Mouse (Mus musculus) stomach, postnatal 0 days (tissue): ENCODE results near the gene Matk. TPM values are rescaled to one million over a fixed set of nuclear protein-coding genes. Genes with fewer than 3 reads are reported as not detected.

ENCODE experiments used
- ATAC-seq: fragments of 200-750 bp; cut with Nextera tagmentation; 2 replicates; pipeline ENCODE4 v1.8.0; 2017; ENCODE audit not compliant: low FRiP score, low TSS enrichment
- DNase-seq: peaks from one replicate; pipeline ENCODE4 v3.0.0-alpha.2; 2016; ENCODE audit warnings: low spot score
- H3K27ac ChIP-seq: fragments of 300-500 bp; sonication (generic); replicated peaks from 2 replicates; pipeline ENCODE4 v1.5.1; 2014; ENCODE audit warnings: mild to moderate bottlenecking, control low read depth
- H3K27me3 ChIP-seq: fragments of 300-500 bp; sonication (generic); 2 replicates; pipeline ENCODE4 v1.6.1; 2014; ENCODE audit warnings: low read length; ENCODE audit not compliant: control insufficient read depth, insufficient read depth
- H3K36me3 ChIP-seq: fragments of 300-500 bp; sonication (generic); 2 replicates; pipeline ENCODE4 v1.6.1; 2014; ENCODE audit warnings: low read length, mixed read lengths; ENCODE audit not compliant: control insufficient read depth, insufficient read depth
- H3K4me1 ChIP-seq: fragments of 300-500 bp; sonication (generic); replicated peaks from 2 replicates; pipeline ENCODE4 v1.6.1; 2014; ENCODE audit warnings: antibody characterized with exemption; ENCODE audit not compliant: control insufficient read depth, insufficient read depth
- H3K4me2 ChIP-seq: fragments of 300-500 bp; sonication (generic); replicated peaks from 2 replicates; pipeline ENCODE4 v1.6.1; 2014; ENCODE audit warnings: low read depth, mild to moderate bottlenecking, control low read depth, moderate library complexity
- H3K4me3 ChIP-seq: fragments of 300-500 bp; sonication (generic); 2 replicates; pipeline ENCODE4 v1.5.1; 2014; ENCODE audit warnings: low read depth, low read length, control low read depth
- H3K9ac ChIP-seq: fragments of 300-500 bp; sonication (generic); 2 replicates; pipeline ENCODE4 v1.6.1; 2014; ENCODE audit warnings: mild to moderate bottlenecking, low read length, control low read depth, mixed read lengths
- H3K9me3 ChIP-seq: fragments of 300-500 bp; sonication (generic); 2 replicates; pipeline ENCODE4 v1.6.1; 2016; ENCODE audit warnings: low read length; ENCODE audit not compliant: control insufficient read depth
- CTCF ChIP-seq: IDR thresholded peaks from 2 replicates; pipeline ENCODE4 v1.5.1; 2016; ENCODE audit warnings: antibody characterized with exemption, low read depth, mild to moderate bottlenecking, moderate library complexity
- EP300 ChIP-seq: optimal IDR thresholded peaks from 2 replicates; pipeline ENCODE3; 2016; ENCODE audit warnings: antibody characterized with exemption
- WGBS: fragments of 180-500 bp; shearing (Covaris S2); extraction: QIAGEN DNeasy Blood & Tissue Kit; methylation state at CpG from one replicate; pipeline ENCODE4 v1.1.7; 2014; 5-methylcytosine and 5-hydroxymethylcytosine counted together
- polyA plus RNA-seq: library from polyadenylated mRNA; unstranded; fragments of >200 nt; fragmentation: Nextera tagmentation; extraction: Ambion mirVana; gene quantifications from 2 replicates; pipeline ENCODE4 v1.2.1, GENCODE M21; 2015

Gene Matk
- polyA plus RNA-seq, 1 experiment from 2014 or later = 1.0 TPM

GRCm38 (mm10) chr10:81293334-81294030, 40.7 kb downstream of the Matk start:
- H3K27me3 ChIP-seq = no peaks in the 10 kb centered on the region
- peak overlapping the region; percentile 86 for H3K9ac ChIP-seq
- DNase-seq = no peak
- H3K27ac ChIP-seq = peak overlapping the region; percentile 94
- WGBS = 1% methylated on average over 23 of the region's 25 CpGs
- no peaks in the 10 kb centered on the region for H3K9me3 ChIP-seq
- peak overlapping the region; percentile 73 for H3K4me3 ChIP-seq
- peak overlapping the region; percentile 93 for H3K4me2 ChIP-seq
- no peak for ATAC-seq
- TF ChIP-seq EP300 (no peak), CTCF (no peak)
- no peaks in the 10 kb centered on the region for H3K36me3 ChIP-seq
- H3K4me1 ChIP-seq = peaks cover 7% of the 10 kb centered on the region

- Histone ChIP-seq H3K4me2 (peak overlapping the region; percentile 93), H3K9me3 (no peaks in the 10 kb centered on the region), H3K4me3 (peak overlapping the region; percentile 73; the same call in 1 of the 2 replicates), H3K9ac (peak overlapping the region; percentile 86; the same call in 1 of the 2 replicates), H3K36me3 (no peaks in the 10 kb centered on the region), H3K4me1 (peaks cover 7% of the 10 kb centered on the region), H3K27me3 (no peaks in the 10 kb centered on the region), H3K27ac (no peak overlapping the region)
- DNase-seq = no peak
- no peak for ATAC-seq
- no peak for TF ChIP-seq CTCF
- TF ChIP-seq EP300 = no peak
- WGBS = 50% methylated on average over 8 of the region's 8 CpGs
Observed at GRCm38 (mm10) chr10:81294442-81294841, 41.7 kb downstream of the Matk start.

GRCm38 (mm10) chr10:81295185-81295584, 42.5 kb downstream of the Matk start:
- Histone ChIP-seq H3K9ac (peak overlapping the region; percentile 8; the same call in 1 of the 2 replicates), H3K4me2 (no peak overlapping the region), H3K27ac (no peak overlapping the region), H3K27me3 (no peaks in the 10 kb centered on the region), H3K36me3 (no peaks in the 10 kb centered on the region), H3K4me1 (peaks cover 7% of the 10 kb centered on the region), H3K9me3 (no peaks in the 10 kb centered on the region), H3K4me3 (no peak overlapping the region)
- TF ChIP-seq EP300 (no peak), CTCF (no peak)
- no peak for DNase-seq
- ATAC-seq = no peak
- WGBS = 81% methylated on average over 6 of the region's 6 CpGs

- WGBS = 77% methylated on average over 6 of the region's 6 CpGs
- ATAC-seq (no peak), DNase-seq (no peak)
- H3K9ac ChIP-seq = peak overlapping the region; percentile 27; the same call in 1 of the 2 replicates
- no peak overlapping the region for H3K4me3 ChIP-seq
- no peak for TF ChIP-seq CTCF
- no peak for TF ChIP-seq EP300
- no peak overlapping the region for H3K4me2 ChIP-seq
- H3K9me3 ChIP-seq = no peaks in the 10 kb centered on the region
- peak overlapping the region; percentile 73 for H3K27ac ChIP-seq
- H3K36me3 ChIP-seq = no peaks in the 10 kb centered on the region
- H3K27me3 ChIP-seq = no peaks in the 10 kb centered on the region
- H3K4me1 ChIP-seq = peaks cover 7% of the 10 kb centered on the region
Observed at GRCm38 (mm10) chr10:81297246-81297645, 44.5 kb downstream of the Matk start.

GRCm38 (mm10) chr10:81297845-81298244, 45.1 kb downstream of the Matk start:
- no peaks in the 10 kb centered on the region for H3K36me3 ChIP-seq
- peak overlapping the region; percentile 73 for H3K27ac ChIP-seq
- H3K9me3 ChIP-seq = no peaks in the 10 kb centered on the region
- H3K27me3 ChIP-seq = no peaks in the 10 kb centered on the region
- WGBS = 51% methylated on average over 10 of the region's 10 CpGs
- DNase-seq (no peak), ATAC-seq (no peak)
- H3K9ac ChIP-seq = peak overlapping the region; percentile 27; the same call in 1 of the 2 replicates
- peaks cover 7% of the 10 kb centered on the region for H3K4me1 ChIP-seq
- no peak overlapping the region for H3K4me3 ChIP-seq
- no peak overlapping the region for H3K4me2 ChIP-seq
- TF ChIP-seq EP300 (no peak), CTCF (no peak)

- no peak overlapping the region for H3K4me3 ChIP-seq
- peaks cover 12% of the 10 kb centered on the region for H3K4me1 ChIP-seq
- TF ChIP-seq CTCF (no peak), EP300 (no peak)
- WGBS = 85% methylated on average over 17 of the region's 17 CpGs
- H3K27ac ChIP-seq = peak overlapping the region; percentile 73
- H3K36me3 ChIP-seq = no peaks in the 10 kb centered on the region
- no peak overlapping the region for H3K4me2 ChIP-seq
- ATAC-seq (no peak), DNase-seq (no peak)
- H3K9ac ChIP-seq = no peak overlapping the region
- no peaks in the 10 kb centered on the region for H3K27me3 ChIP-seq
- no peaks in the 10 kb centered on the region for H3K9me3 ChIP-seq
Observed at GRCm38 (mm10) chr10:81298369-81299100, 45.8 kb downstream of the Matk start.
